Mouse (Mus musculus) lung, adult 2 months (tissue): ENCODE measurements around the gene Cdca5.

Experiments used
- CTCF ChIP-seq: fragments of 200-500 bp; IDR thresholded peaks from 2 replicates; pipeline ENCODE4 v1.5.1; 2011; ENCODE audit warnings: mild to moderate bottlenecking, low read length, control low read depth; ENCODE audit not compliant: insufficient read depth
- POLR2A ChIP-seq: fragments of 200-500 bp; IDR thresholded peaks from 2 replicates; pipeline ENCODE4 v1.6.1; 2011; ENCODE audit warnings: low read depth, mild to moderate bottlenecking, control low read depth, low read length, borderline replicate concordance; ENCODE audit errors: extremely low read depth

DNA sequence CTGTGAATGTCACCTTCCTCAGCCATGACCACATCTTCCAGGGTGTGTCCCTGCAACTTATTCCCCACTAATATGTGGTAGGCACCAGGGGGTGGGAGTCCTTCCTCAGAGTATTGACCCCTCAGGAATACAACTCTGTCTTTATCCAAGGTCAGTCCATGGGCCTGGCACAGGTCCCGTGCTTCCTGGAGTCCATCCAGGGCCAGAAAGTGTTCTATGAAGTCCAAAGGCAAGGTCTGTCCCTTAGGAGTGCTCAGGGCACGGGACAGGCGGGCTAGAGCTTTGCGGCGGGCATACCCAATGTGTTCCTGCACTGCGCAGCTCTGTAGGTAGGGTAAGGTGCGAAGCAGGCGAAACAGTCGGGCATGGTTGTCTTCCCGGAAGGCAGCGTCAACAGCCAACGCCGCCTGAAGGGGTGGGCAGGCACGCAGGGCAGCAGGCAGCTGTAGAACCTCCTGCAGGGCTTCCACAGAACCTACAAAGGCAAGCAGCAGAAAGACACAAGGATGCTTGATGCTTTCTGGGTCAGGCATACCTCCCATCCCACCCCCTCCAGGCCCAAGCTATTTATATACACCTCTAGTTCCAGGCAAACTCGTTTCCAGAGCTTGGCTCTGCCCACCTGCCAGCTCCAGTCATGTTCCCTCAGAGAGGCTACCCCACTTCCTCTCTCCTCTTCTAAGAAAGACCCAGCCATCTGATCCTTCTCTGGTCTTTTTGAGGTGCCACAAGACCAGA lies 31.5 kb downstream of the Cdca5 start:
- no peak for TF ChIP-seq CTCF
- TF ChIP-seq POLR2A: no peak
